Mouse (Mus musculus): ENCODE results near the gene Ppp2r5e.

Gene Ppp2r5e

GRCm38 (mm10) chr12:75596154-75597002 lies at the start of gene Ppp2r5e:
Ppp2r5e (minus strand) TSS chr12:75596245.
- in situ Hi-C loops (cut with MboI; ENCODE audit: unreplicated experiment in 2 of 2): loop anchor here in 1 of 2 experiments (10.0 kb wide), 1 partner anchor 138 kb away; the partner anchor contains the start of gene Sgpp1

DNA sequence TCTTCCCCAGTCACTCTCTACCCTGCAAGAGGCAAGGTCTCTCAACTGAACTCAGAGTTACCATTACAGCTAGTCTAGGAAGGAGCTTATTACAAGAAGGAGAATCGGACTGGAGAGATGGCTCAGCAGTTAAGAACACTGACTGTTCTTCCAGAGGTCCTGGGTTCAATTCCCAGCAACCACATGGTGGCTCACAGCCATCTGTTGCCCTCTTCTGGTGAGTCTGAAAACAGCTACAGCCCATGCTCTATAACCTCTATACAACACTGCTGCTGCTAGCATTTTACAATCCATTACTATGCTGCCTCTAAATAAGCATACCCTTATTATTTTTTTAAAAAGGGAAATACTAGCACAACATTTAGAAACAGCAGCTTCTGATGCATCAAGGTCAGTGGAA lies 49.7 kb upstream of the Ppp2r5e start:
- in situ Hi-C loops (cut with MboI; ENCODE audit: unreplicated experiment in 2 of 2): loop anchor here (10.0 to 25.0 kb wide), 4 partner anchors 181 to 1321 kb away; partner anchors contain the start of gene Esr2 (in 1 of the 2)

DNA sequence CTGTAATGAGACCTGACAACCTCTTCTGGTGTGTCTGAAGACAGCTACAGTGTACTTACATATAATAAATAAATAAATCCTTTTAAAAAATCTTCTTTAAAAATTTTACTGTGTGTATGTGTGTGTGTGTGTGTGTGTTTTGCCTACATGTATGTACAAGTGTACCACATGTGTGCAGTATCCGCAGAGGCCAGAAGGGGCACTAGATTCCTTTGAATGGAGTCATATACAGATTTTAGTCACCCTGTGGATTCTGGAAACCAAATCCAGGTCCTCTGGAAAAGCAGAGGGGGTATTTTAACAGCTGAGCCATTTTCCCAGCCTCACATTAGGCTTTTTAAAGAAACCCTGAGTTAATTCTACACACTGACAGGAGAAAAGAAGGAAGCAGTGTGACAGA lies 45.7 kb upstream of the Ppp2r5e start:
- in situ Hi-C loops (cut with MboI; ENCODE audit: unreplicated experiment in 2 of 2): loop anchor here (10.0 to 25.0 kb wide), 4 partner anchors 177 to 1317 kb away; partner anchors contain the start of gene Esr2 (in 1 of the 2)

GRCm38 (mm10) chr12:75638345-75638744 lies 42.3 kb upstream of the Ppp2r5e start:
- in situ Hi-C loops (cut with MboI; ENCODE audit: unreplicated experiment in 2 of 2): loop anchor here in 1 of 2 experiments (25.0 kb wide), 1 partner anchor 549 kb away; the partner anchor contains the start of gene Esr2

- in situ Hi-C loops (cut with MboI; ENCODE audit: unreplicated experiment in 2 of 2): loop anchor here in 1 of 2 experiments (25.0 kb wide), 1 partner anchor 550 kb away; the partner anchor contains the start of gene Esr2
Observed at GRCm38 (mm10) chr12:75637103-75637502, 41.1 kb upstream of the Ppp2r5e start.

DNA sequence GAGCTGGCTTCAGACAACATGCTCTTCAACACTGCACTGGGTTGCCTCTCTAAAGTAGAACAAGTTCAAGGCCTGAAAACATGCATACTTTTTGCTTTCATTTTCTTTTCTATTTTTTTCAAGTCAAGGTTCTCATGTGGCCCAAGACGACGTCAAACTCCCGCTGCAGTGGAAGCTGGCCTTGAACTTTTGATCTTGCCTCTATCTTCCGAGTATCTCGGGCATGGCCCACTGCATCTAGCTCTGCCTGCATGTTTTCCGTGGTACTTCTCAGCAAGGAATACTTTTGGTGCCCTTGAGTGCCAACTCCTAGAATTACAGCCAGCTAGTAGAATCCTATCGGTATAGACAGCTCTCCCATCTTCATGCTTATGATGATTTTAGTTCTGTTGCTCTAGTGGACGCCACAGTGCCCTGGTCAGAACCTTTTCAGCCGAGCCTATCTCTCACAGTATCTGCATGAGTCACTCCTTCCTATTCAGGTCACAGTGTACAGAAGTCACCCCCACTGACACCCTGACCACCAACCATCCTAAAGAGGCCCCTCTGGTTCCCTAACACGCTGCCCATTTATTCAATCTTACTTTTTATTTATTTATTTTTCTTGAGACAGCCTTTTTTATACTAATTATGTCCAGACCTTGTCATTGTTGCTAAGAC lies 39.9 kb upstream of the Ppp2r5e start:
- in situ Hi-C loops (cut with MboI; ENCODE audit: unreplicated experiment in 2 of 2): loop anchor here in 1 of 2 experiments (25.0 kb wide), 1 partner anchor 551 kb away; the partner anchor contains the start of gene Esr2

- in situ Hi-C loops (cut with MboI; ENCODE audit: unreplicated experiment in 2 of 2): loop anchor here in 1 of 2 experiments (25.0 kb wide), 1 partner anchor 558 kb away; the partner anchor contains the start of gene Esr2
Observed at GRCm38 (mm10) chr12:75629618-75630017, 33.6 kb upstream of the Ppp2r5e start.

GRCm38 (mm10) chr12:75623292-75623691 lies 27.2 kb upstream of the Ppp2r5e start:
- in situ Hi-C loops (cut with MboI; ENCODE audit: unreplicated experiment in 2 of 2): no loop called here

DNA sequence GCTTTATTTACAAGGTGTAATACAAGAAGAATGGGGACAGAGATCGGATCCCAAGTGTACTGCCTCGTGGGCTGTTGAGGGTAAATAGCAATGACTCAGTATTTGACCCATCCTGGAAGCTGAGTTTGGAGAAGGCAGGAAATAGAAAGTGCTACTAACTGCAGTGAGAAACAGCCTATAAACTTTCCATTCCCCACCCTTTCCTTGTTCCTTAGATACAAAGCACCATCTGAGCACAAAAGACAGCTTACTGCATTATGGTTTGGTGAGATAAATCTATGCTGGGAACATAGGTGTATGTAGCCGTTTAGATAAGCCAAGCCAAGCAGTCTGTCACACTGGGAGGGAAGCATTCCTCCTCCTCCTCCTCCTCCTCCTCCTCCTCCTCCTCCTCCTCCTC lies 26.8 kb upstream of the Ppp2r5e start:
- in situ Hi-C loops (cut with MboI; ENCODE audit: unreplicated experiment in 2 of 2): no loop called here

- in situ Hi-C loops (cut with MboI; ENCODE audit: unreplicated experiment in 2 of 2): no loop called here
Observed at GRCm38 (mm10) chr12:75616841-75617240, 20.8 kb upstream of the Ppp2r5e start.

DNA sequence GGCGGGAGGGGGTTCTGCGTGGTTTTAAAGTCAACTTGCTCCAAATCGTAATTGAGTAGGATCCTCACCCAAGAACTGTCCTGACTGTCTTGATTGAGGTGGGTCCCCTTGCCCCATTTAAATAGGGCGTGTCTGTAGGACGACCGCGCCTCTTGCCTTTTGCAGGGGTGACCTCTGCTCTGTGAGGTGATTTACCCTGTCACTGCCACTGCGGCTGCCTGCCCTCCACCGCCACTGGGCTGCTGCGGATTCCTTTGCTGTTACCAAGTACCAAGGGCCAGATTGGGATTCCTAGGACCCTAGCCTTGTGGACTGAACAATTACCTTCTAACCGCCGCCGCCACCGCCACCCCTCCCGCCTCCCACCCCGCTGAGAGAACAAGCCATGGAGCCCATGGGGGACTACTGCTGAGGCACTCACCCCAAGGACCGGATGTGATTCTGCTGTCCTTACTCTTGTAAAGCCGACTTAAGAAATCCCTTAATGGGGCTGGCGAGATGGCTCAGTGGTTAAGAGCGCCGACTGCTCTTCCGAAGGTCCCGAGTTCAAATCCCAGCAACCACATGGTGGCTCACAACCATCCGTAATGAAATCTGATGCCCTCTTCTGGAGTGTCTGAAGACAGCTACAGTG lies 20.2 kb upstream of the Ppp2r5e start:
- in situ Hi-C loops (cut with MboI; ENCODE audit: unreplicated experiment in 2 of 2): no loop called here

- in situ Hi-C loops (cut with MboI; ENCODE audit: unreplicated experiment in 2 of 2): no loop called here
Observed at GRCm38 (mm10) chr12:75615556-75615955, 19.5 kb upstream of the Ppp2r5e start.

DNA sequence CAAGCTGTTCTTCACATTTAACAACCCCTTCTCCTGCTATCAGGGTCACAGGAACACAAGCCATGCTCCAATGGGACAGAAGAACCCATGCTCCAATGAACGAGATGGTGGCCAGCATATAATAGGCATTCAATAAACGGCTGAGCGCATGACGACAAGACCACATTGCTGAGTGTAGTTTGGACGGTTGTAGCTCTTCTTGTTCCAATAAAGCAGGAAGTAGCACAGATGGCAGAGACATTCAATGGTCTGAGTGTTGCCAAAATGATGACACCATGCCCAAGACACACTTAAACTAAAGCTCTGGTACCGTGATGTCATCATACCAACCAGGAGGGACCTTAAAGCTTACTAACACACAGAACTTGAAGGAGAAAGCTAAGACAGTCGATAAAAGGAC lies 16.7 kb upstream of the Ppp2r5e start:
- in situ Hi-C loops (cut with MboI; ENCODE audit: unreplicated experiment in 2 of 2): no loop called here

DNA sequence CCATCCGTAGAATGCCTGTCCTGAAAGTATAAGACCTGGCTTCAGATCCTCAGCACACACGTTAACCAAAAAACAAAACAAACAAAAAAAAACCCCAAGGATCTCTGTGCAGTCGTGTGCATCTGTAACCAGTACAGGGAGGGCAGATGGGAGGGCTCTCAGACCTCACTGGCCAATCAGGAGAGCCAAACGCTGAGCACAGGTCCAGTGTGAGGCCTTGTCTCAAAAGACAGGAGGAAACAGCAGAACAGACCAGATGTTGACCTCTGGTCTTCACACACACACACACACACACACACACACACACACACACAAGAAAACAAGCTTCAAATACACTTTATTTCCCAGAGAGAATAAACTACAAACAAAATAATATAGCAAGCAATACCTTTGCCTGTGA lies 3.4 kb upstream of the Ppp2r5e start:
- in situ Hi-C loops (cut with MboI; ENCODE audit: unreplicated experiment in 2 of 2): loop anchor here in 1 of 2 experiments (10.0 kb wide), 1 partner anchor 135 kb away; the partner anchor contains the start of gene Sgpp1

GRCm38 (mm10) chr12:75598988-75599387 lies 2.9 kb upstream of the Ppp2r5e start:
- in situ Hi-C loops (cut with MboI; ENCODE audit: unreplicated experiment in 2 of 2): loop anchor here in 1 of 2 experiments (10.0 kb wide), 1 partner anchor 136 kb away; the partner anchor contains the start of gene Sgpp1

DNA sequence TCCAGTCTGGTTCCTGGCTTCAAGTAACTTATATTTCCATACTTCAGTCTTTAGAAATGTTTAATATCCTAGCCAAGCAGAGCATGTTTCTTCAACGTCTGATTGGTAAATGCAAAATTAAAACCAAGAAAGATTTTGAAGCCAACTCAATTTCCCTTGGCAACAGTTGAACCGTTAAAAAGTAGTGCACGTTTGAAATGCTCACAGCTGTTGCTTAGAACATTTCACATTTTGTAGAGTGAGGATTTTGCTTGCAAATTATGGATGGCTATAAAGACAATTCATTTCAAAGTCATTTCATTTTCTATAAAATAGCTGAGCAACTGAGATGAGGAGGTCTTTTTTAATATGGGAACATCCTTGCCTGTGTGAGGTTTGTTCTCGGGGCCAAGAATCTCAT lies 1.7 kb upstream of the Ppp2r5e start:
- in situ Hi-C loops (cut with MboI; ENCODE audit: unreplicated experiment in 2 of 2): loop anchor here in 1 of 2 experiments (10.0 kb wide), 1 partner anchor 137 kb away; the partner anchor contains the start of gene Sgpp1

GRCm38 (mm10) chr12:75595291-75596153 lies 523 bp downstream of the Ppp2r5e start:
- in situ Hi-C loops (cut with MboI; ENCODE audit: unreplicated experiment in 2 of 2): loop anchor here in 1 of 2 experiments (10.0 kb wide), 1 partner anchor 139 kb away; the partner anchor contains the start of gene Sgpp1

DNA sequence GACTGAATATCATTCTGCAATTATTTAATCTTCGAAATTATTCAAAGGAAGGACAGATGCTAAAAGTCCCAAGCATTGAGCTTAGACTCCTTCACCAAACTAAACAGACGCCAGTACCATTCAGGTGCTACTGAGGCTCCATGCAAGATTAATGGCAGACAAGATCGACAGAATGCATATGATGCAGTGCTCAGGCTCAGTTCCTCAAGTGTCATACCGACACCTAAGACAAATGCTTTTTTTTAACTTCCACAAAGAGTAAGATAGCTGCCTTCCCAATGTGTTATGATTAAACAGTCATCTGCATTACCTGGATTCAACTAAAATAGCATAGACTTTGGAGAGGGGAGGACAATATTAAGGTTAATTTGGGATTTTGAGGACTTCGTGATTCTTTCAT lies 1.6 kb downstream of the Ppp2r5e start:
- in situ Hi-C loops (cut with MboI; ENCODE audit: unreplicated experiment in 2 of 2): loop anchor here (5.0 to 10.0 kb wide), 3 partner anchors 137 to 317 kb away; partner anchors contain the start of gene Sgpp1 (in 1 of the 2)

GRCm38 (mm10) chr12:75593817-75594216 lies 2.2 kb downstream of the Ppp2r5e start:
- in situ Hi-C loops (cut with MboI; ENCODE audit: unreplicated experiment in 2 of 2): loop anchor here (5.0 to 10.0 kb wide), 3 partner anchors 137 to 317 kb away; partner anchors contain the start of gene Sgpp1 (in 1 of the 2)

Data from v-Abl transformed pro-B cells (cell line).